Mouse (Mus musculus) forebrain, embryonic 15.5 days (tissue): ENCODE measurements around the gene Rnf40. TPM values are rescaled to one million over a fixed set of nuclear protein-coding genes. Genes with fewer than 3 reads are reported as not detected.
"Not testable (repeated sequence)": the region's sequence is repeated elsewhere in the genome, so short reads cannot be mapped to it uniquely, and the experiment has no call there.

Experiments used
- ATAC-seq: fragments of 200-750 bp; cut with Nextera tagmentation; replicated peaks from 2 replicates; pipeline ENCODE4 v1.8.0; 2017; ENCODE audit warnings: mild to moderate bottlenecking, moderate TSS enrichment, moderate library complexity
- H3K27ac ChIP-seq: fragments of 300-500 bp; sonication (generic); replicated peaks from 2 replicates; pipeline ENCODE4 v1.5.1; 2015; ENCODE audit warnings: mild to moderate bottlenecking, inconsistent platforms
- H3K27me3 ChIP-seq: fragments of 300-500 bp; sonication (generic); 2 replicates; pipeline ENCODE4 v1.6.1; 2015; ENCODE audit warnings: inconsistent platforms
- H3K36me3 ChIP-seq: fragments of 300-500 bp; sonication (generic); 2 replicates; pipeline ENCODE4 v1.6.1; 2015; ENCODE audit warnings: mild to moderate bottlenecking, inconsistent platforms
- H3K4me1 ChIP-seq: fragments of 300-500 bp; sonication (generic); 2 replicates; pipeline ENCODE4 v1.6.1; 2015; ENCODE audit warnings: inconsistent platforms
- H3K4me2 ChIP-seq: fragments of 300-500 bp; sonication (generic); replicated peaks from 2 replicates; pipeline ENCODE4 v1.6.1; 2015; ENCODE audit warnings: mild to moderate bottlenecking, inconsistent platforms
- H3K4me3 ChIP-seq: fragments of 300-500 bp; sonication (generic); 2 replicates; pipeline ENCODE4 v1.5.1; 2015; ENCODE audit warnings: mild to moderate bottlenecking, inconsistent platforms
- H3K9ac ChIP-seq: fragments of 300-500 bp; sonication (generic); replicated peaks from 2 replicates; pipeline ENCODE4 v1.6.1; 2015; ENCODE audit warnings: mild to moderate bottlenecking, inconsistent platforms
- H3K9me3 ChIP-seq: fragments of 300-500 bp; sonication (generic); 2 replicates; pipeline ENCODE4 v1.6.1; 2016; ENCODE audit warnings: inconsistent platforms
- WGBS: fragments of 180-500 bp; shearing (Covaris S2); methylation state at CpG from one replicate; pipeline ENCODE4 v1.1.7; 2015; ENCODE audit warnings: mixed read lengths; 5-methylcytosine and 5-hydroxymethylcytosine counted together
- polyA plus RNA-seq: library from polyadenylated mRNA; unstranded; fragments of >200 nt; fragmentation: Nextera tagmentation; extraction: Ambion mirVana; gene quantifications from 2 replicates; pipeline ENCODE4 v1.2.1, GENCODE M21; 2015

Gene Rnf40
- polyA plus RNA-seq, 1 experiment from 2014 or later, result 52.4 TPM

- H3K9me3 ChIP-seq, result no peaks in the 10 kb centered on the region
- no peak for ATAC-seq
- H3K27me3 ChIP-seq, result no peaks in the 10 kb centered on the region
- H3K27ac ChIP-seq, result no peak overlapping the region
- H3K4me3 ChIP-seq, result no peak overlapping the region
- 95% methylated on average over 29 of the region's 29 CpGs for WGBS
- peaks cover 62% of the 10 kb centered on the region for H3K36me3 ChIP-seq
- peaks cover 19% of the 10 kb centered on the region for H3K4me1 ChIP-seq
- H3K4me2 ChIP-seq, result no peak overlapping the region
- no peak overlapping the region for H3K9ac ChIP-seq
Observed at GRCm38 (mm10) chr7:127611011-127611410, 22.4 kb downstream of the Rnf40 start.

- 95% methylated on average over 26 of the region's 26 CpGs for WGBS
- ATAC-seq, result no peak
- H3K27ac ChIP-seq, result no peak overlapping the region
- no peaks in the 10 kb centered on the region for H3K9me3 ChIP-seq
- peaks cover 24% of the 10 kb centered on the region for H3K4me1 ChIP-seq
- H3K27me3 ChIP-seq, result no peaks in the 10 kb centered on the region
- no peak overlapping the region for H3K9ac ChIP-seq
- no peak overlapping the region for H3K4me3 ChIP-seq
- no peak overlapping the region for H3K4me2 ChIP-seq
- peaks cover 61% of the 10 kb centered on the region for H3K36me3 ChIP-seq
Observed at GRCm38 (mm10) chr7:127611561-127611960, 23.0 kb downstream of the Rnf40 start.

GRCm38 (mm10) chr7:127613501-127613900 is 24.9 kb downstream of the Rnf40 start:
- Histone ChIP-seq H3K9me3 (no peaks in the 10 kb centered on the region), H3K36me3 (peaks cover 41% of the 10 kb centered on the region), H3K9ac (no peak overlapping the region), H3K27ac (no peak overlapping the region), H3K4me3 (peak overlapping the region; percentile 100), H3K4me1 (peaks cover 33% of the 10 kb centered on the region), H3K4me2 (peak overlapping the region; percentile 94), H3K27me3 (no peaks in the 10 kb centered on the region)
- no peak for ATAC-seq
- 87% methylated on average over 8 of the region's 8 CpGs for WGBS

GRCm38 (mm10) chr7:127614091-127614490 is 25.5 kb downstream of the Rnf40 start:
- H3K27me3 ChIP-seq, result no peaks in the 10 kb centered on the region
- H3K9ac ChIP-seq, result peak overlapping the region; percentile 81
- peak overlapping the region; percentile 100 for H3K4me3 ChIP-seq
- H3K27ac ChIP-seq, result 0 out of 2 replicates have a peak overlapping the region, but pooled peaks have one; percentile 89
- peaks cover 36% of the 10 kb centered on the region for H3K36me3 ChIP-seq
- peaks cover 33% of the 10 kb centered on the region for H3K4me1 ChIP-seq
- ATAC-seq, result no peak
- 19% methylated on average over 8 of the region's 8 CpGs for WGBS
- H3K9me3 ChIP-seq, result no peaks in the 10 kb centered on the region
- peak overlapping the region; percentile 94 for H3K4me2 ChIP-seq

- WGBS, result under 1% methylated on average over 40 of the region's 44 CpGs
- Histone ChIP-seq H3K4me1 (peaks cover 33% of the 10 kb centered on the region), H3K4me2 (peak overlapping the region; percentile 94), H3K36me3 (peaks cover 31% of the 10 kb centered on the region), H3K9ac (peak overlapping the region; percentile 81), H3K27ac (peak overlapping the region; percentile 89), H3K9me3 (no peaks in the 10 kb centered on the region), H3K4me3 (peak overlapping the region; percentile 100), H3K27me3 (no peaks in the 10 kb centered on the region)
- peak; percentile 36 for ATAC-seq
Observed at GRCm38 (mm10) chr7:127614511-127614890, 25.9 kb downstream of the Rnf40 start.

GRCm38 (mm10) chr7:127614891-127615843 is 26.6 kb downstream of the Rnf40 start, which contains the start of gene Zfp629:
TSS of gene Zfp629 (minus strand) at chr7:127615797.
- under 1% methylated on average over 50 of the region's 50 CpGs for WGBS
- Histone ChIP-seq H3K4me2 (peak within 1 kb of the TSS; percentile 94), H3K36me3 (peaks cover 26% of the 10 kb centered on the region), H3K4me3 (peak within 1 kb of the TSS; percentile 100), H3K9me3 (no peaks in the 10 kb centered on the region), H3K9ac (peak within 1 kb of the TSS; percentile 81), H3K27me3 (no peaks in the 10 kb centered on the region), H3K27ac (peak within 1 kb of the TSS; percentile 89), H3K4me1 (peaks cover 33% of the 10 kb centered on the region)
- peak; percentile 91 for ATAC-seq

- peaks cover 14% of the 10 kb centered on the region for H3K36me3 ChIP-seq
- no peaks in the 10 kb centered on the region for H3K9me3 ChIP-seq
- 69% methylated on average over 1 of the region's 1 CpGs for WGBS
- H3K27me3 ChIP-seq, result no peaks in the 10 kb centered on the region
- 0 out of 2 replicates have a peak overlapping the region, but pooled peaks have one; percentile 81 for H3K9ac ChIP-seq
- H3K4me2 ChIP-seq, result peak overlapping the region; percentile 94
- H3K4me1 ChIP-seq, result peaks cover 33% of the 10 kb centered on the region
- no peak for ATAC-seq
- no peak overlapping the region for H3K27ac ChIP-seq
- peak overlapping the region; percentile 100 for H3K4me3 ChIP-seq
Observed at GRCm38 (mm10) chr7:127616336-127616735, 27.8 kb downstream of the Rnf40 start.

GRCm38 (mm10) chr7:127616881-127617280 is 28.3 kb downstream of the Rnf40 start:
- Histone ChIP-seq H3K27ac (no peak overlapping the region), H3K9ac (no peak overlapping the region), H3K4me2 (no peak overlapping the region), H3K36me3 (peaks cover 9% of the 10 kb centered on the region), H3K4me3 (no peak overlapping the region), H3K4me1 (peaks cover 33% of the 10 kb centered on the region), H3K27me3 (no peaks in the 10 kb centered on the region), H3K9me3 (no peaks in the 10 kb centered on the region)
- 81% methylated on average over 1 of the region's 1 CpGs for whole genome bisulfite sequencing
- no peak for ATAC-seq

- no peak overlapping the region for H3K9ac ChIP-seq
- 4% methylated on average over 2 of the region's 2 CpGs for WGBS
- H3K4me1 ChIP-seq, result peaks cover 33% of the 10 kb centered on the region
- no peaks in the 10 kb centered on the region for H3K36me3 ChIP-seq
- no peak overlapping the region for H3K27ac ChIP-seq
- no peak overlapping the region for H3K4me2 ChIP-seq
- no peak overlapping the region for H3K4me3 ChIP-seq
- no peaks in the 10 kb centered on the region for H3K27me3 ChIP-seq
- H3K9me3 ChIP-seq, result no peaks in the 10 kb centered on the region
- ATAC-seq, result no peak
Observed at GRCm38 (mm10) chr7:127617962-127618361, 29.4 kb downstream of the Rnf40 start.

- H3K27ac ChIP-seq, H3K4me2 ChIP-seq, ATAC-seq, H3K36me3 ChIP-seq, H3K9me3 ChIP-seq, H3K9ac ChIP-seq, H3K27me3 ChIP-seq, H3K4me3 ChIP-seq: not testable (repeated sequence)
- H3K4me1 ChIP-seq, result peaks cover 29% of the 10 kb centered on the region
- WGBS, result 83% methylated on average over 7 of the region's 8 CpGs
Observed at GRCm38 (mm10) chr7:127618402-127618801, 29.8 kb downstream of the Rnf40 start.

GRCm38 (mm10) chr7:127626039-127626438 is 37.5 kb downstream of the Rnf40 start:
- H3K4me2 ChIP-seq, result no peak overlapping the region
- H3K9me3 ChIP-seq, result no peaks in the 10 kb centered on the region
- no peaks in the 10 kb centered on the region for H3K4me1 ChIP-seq
- no peak for ATAC-seq
- no peak overlapping the region for H3K4me3 ChIP-seq
- H3K27ac ChIP-seq, result no peak overlapping the region
- H3K36me3 ChIP-seq, result no peaks in the 10 kb centered on the region
- no peak overlapping the region for H3K9ac ChIP-seq
- no peaks in the 10 kb centered on the region for H3K27me3 ChIP-seq
- 98% methylated on average over 7 of the region's 7 CpGs for WGBS

GRCm38 (mm10) chr7:127626471-127626870 is 37.9 kb downstream of the Rnf40 start:
- no peak overlapping the region for H3K4me3 ChIP-seq
- no peak overlapping the region for H3K4me2 ChIP-seq
- no peaks in the 10 kb centered on the region for H3K9me3 ChIP-seq
- ATAC-seq, result no peak
- H3K27ac ChIP-seq, result no peak overlapping the region
- H3K27me3 ChIP-seq, result no peaks in the 10 kb centered on the region
- H3K4me1 ChIP-seq, result no peaks in the 10 kb centered on the region
- 89% methylated on average over 4 of the region's 4 CpGs for WGBS
- no peaks in the 10 kb centered on the region for H3K36me3 ChIP-seq
- H3K9ac ChIP-seq, result no peak overlapping the region
